Mouse (Mus musculus) common myeloid progenitor, adult 5-6 weeks (primary cell): ENCODE data around the gene Sstr5. TPM values are rescaled to one million over a fixed set of nuclear protein-coding genes. Genes with fewer than 3 reads are reported as not detected.

Experiments used
- total RNA-seq: library from RNA; stranded (forward); fragments of 200-1000, 187-1606 nt; gene quantifications from 2 replicates; pipeline ENCODE4 v1.2.3, GENCODE M21; 2017

The Sstr5 gene
- total RNA-seq, 1 experiment from 2014 or later: not detected

Other genes with a start within 250 kb of the Sstr5 start
- 0.59 and 2.6 TPM in 2 replicates for gene Baiap3, start 240.9 kb downstream of the Sstr5 start, total RNA-seq
- 313 and 322 TPM in 2 replicates for gene Ube2i, start 222.7 kb downstream of the Sstr5 start, total RNA-seq
- gene Prss34, start 198.9 kb downstream of the Sstr5 start, total RNA-seq: 1.2 and 1.5 TPM in 2 replicates
- not detected in 2 replicates for gene Prss28, start 188.6 kb downstream of the Sstr5 start, total RNA-seq
- gene Prss29, start 178.6 kb downstream of the Sstr5 start, total RNA-seq: not detected in 2 replicates
- gene Tpsab1, start 151.7 kb downstream of the Sstr5 start, total RNA-seq: not detected in 2 replicates
- gene Tpsb2, start 131.0 kb downstream of the Sstr5 start, total RNA-seq: not detected in 2 replicates
- not detected in 2 replicates for gene Tpsg1, start 128.0 kb downstream of the Sstr5 start, total RNA-seq
- gene Cacna1h, start 63.5 kb downstream of the Sstr5 start, total RNA-seq: 0.05 TPM in 1 of 2 replicates, not detected in the other
- not detected in 2 replicates for gene Tekt4, start 42.7 kb downstream of the Sstr5 start, total RNA-seq
- gene Sox8, start 73.4 kb upstream of the Sstr5 start, total RNA-seq: 0.23 TPM in 1 of 2 replicates, not detected in the other
- gene Lmf1, start 81.8 kb upstream of the Sstr5 start, total RNA-seq: 9.0 and 11.7 TPM in 2 replicates
- not detected in 2 replicates for gene Gng13, start 219.9 kb upstream of the Sstr5 start, total RNA-seq
- gene Chtf18, start 230.1 kb upstream of the Sstr5 start, total RNA-seq: 17.0 and 28.5 TPM in 2 replicates
- gene Rpusd1, start 230.4 kb upstream of the Sstr5 start, total RNA-seq: 3.0 and 3.9 TPM in 2 replicates
- not detected in 2 replicates for gene Mslnl, start 238.8 kb upstream of the Sstr5 start, total RNA-seq